Mouse (Mus musculus): Measurements from ENCODE around the gene Elf2.

GRCm38 (mm10) chr3:51306621-51307020 is 33.8 kb downstream of the Elf2 start:
- TF ChIP-seq CTCF (IDR thresholded peaks at IDR 0.05; ENCODE audit: control insufficient read depth, insufficient read depth, insufficient replicate concordance, low read depth, low read length) (no peak), POLR2A (IDR thresholded peaks at IDR 0.05; ENCODE audit: control insufficient read depth, low read depth, low read length) (no peak)

Data from testis, adult 2 months (tissue).